Mouse (Mus musculus): ENCODE results near the gene Nhsl2.

- no peak for TF ChIP-seq CTCF (IDR thresholded peaks at IDR 0.05; ENCODE audit: insufficient read depth, low read length)
- no peak for TF ChIP-seq POLR2A (IDR thresholded peaks at IDR 0.05; ENCODE audit: borderline replicate concordance, extremely low read depth, low read depth, low read length)
These were observed 211.7 kb downstream of the Nhsl2 start for GRCm38 (mm10) chrX:102060891-102061290.
